Mouse (Mus musculus) brain, embryonic 14.5 days (tissue): ENCODE results near the gene Ctnnal1.

Source experiments
- CTCF ChIP-seq: fragments of 200-500 bp; IDR thresholded peaks from 2 replicates; pipeline ENCODE4 v1.5.1; 2012; ENCODE audit warnings: inconsistent platforms, mild to moderate bottlenecking, moderate library complexity, borderline replicate concordance; ENCODE audit not compliant: insufficient read depth, insufficient read length; ENCODE audit errors: extremely low read depth
- POLR2A ChIP-seq: fragments of 200-500 bp; IDR thresholded peaks from 2 replicates; pipeline ENCODE4 v1.6.1; 2012; ENCODE audit warnings: mild to moderate bottlenecking, inconsistent platforms, borderline replicate concordance; ENCODE audit not compliant: poor library complexity, insufficient read depth, insufficient read length, severe bottlenecking; ENCODE audit errors: extremely low read depth

GRCm38 (mm10) chr4:56909568-56909967 lies 44.6 kb upstream of the Ctnnal1 start:
- TF ChIP-seq CTCF (no peak), POLR2A (no peak)
